Mouse (Mus musculus): ENCODE measurements around the gene Cradd.

- TF ChIP-seq CTCF (IDR thresholded peaks at IDR 0.05 in 2 of 3, conservative IDR thresholded peaks at IDR 0.05 in 1 of 3; ENCODE audit: control insufficient read depth in 1 of 3, insufficient read depth in 1 of 3, low read depth in 2 of 3, low read length in 3 of 3, poor library complexity in 1 of 3, severe bottlenecking in 1 of 3) (no peak), GABPA (IDR thresholded peaks at IDR 0.05; ENCODE audit: low read depth, low read length) (no peak), ZNF384 (IDR thresholded peaks at IDR 0.05; ENCODE audit: low read depth, low read length) (no peak), EP300 (IDR thresholded peaks at IDR 0.05; ENCODE audit: low read depth in 1 of 2, low read length in 2 of 2) (no peak), POLR2A (IDR thresholded peaks at IDR 0.05; ENCODE audit: control insufficient read depth in 1 of 2, insufficient read depth in 1 of 2, low read depth in 1 of 2, low read length in 2 of 2, poor library complexity in 1 of 2) (no peak), MAX (IDR thresholded peaks at IDR 0.05; ENCODE audit: low read length) (no peak), RCOR1 (IDR thresholded peaks at IDR 0.05; ENCODE audit: low read depth, low read length) (no peak), CHD1 (IDR thresholded peaks at IDR 0.05; ENCODE audit: low read depth, low read length) (no peak), TAL1 (IDR thresholded peaks at IDR 0.05; ENCODE audit: low read length) (no peak)
Measured at GRCm38 (mm10) chr10:95280327-95280726, 43.6 kb downstream of the Cradd start.
